Mouse (Mus musculus): ENCODE measurements around the gene Grid1.

GRCm38 (mm10) chr14:34919221-34919620 lies 99.3 kb downstream of the Grid1 start:
- no peak for TF ChIP-seq CTCF (IDR thresholded peaks at IDR 0.05)
- no peak for TF ChIP-seq POLR2A (IDR thresholded peaks at IDR 0.05; ENCODE audit: insufficient read depth, low read depth, low read length)
- no peak for TF ChIP-seq EP300 (IDR thresholded peaks at IDR 0.05; ENCODE audit: insufficient read depth, low read depth, low read length)
